Mouse (Mus musculus) spleen, adult 2 months (tissue): ENCODE measurements around the gene Emp2.

Source experiments
- CTCF ChIP-seq: fragments of 200-500 bp; IDR thresholded peaks from 2 replicates; pipeline ENCODE4 v1.5.1; 2011; ENCODE audit warnings: mild to moderate bottlenecking, inconsistent platforms; ENCODE audit not compliant: insufficient read depth, insufficient read length, insufficient replicate concordance; ENCODE audit errors: extremely low read depth
- POLR2A ChIP-seq: fragments of 200-500 bp; IDR thresholded peaks from 2 replicates; pipeline ENCODE4 v1.6.1; 2011; ENCODE audit warnings: low read depth, low read length, inconsistent platforms

DNA sequence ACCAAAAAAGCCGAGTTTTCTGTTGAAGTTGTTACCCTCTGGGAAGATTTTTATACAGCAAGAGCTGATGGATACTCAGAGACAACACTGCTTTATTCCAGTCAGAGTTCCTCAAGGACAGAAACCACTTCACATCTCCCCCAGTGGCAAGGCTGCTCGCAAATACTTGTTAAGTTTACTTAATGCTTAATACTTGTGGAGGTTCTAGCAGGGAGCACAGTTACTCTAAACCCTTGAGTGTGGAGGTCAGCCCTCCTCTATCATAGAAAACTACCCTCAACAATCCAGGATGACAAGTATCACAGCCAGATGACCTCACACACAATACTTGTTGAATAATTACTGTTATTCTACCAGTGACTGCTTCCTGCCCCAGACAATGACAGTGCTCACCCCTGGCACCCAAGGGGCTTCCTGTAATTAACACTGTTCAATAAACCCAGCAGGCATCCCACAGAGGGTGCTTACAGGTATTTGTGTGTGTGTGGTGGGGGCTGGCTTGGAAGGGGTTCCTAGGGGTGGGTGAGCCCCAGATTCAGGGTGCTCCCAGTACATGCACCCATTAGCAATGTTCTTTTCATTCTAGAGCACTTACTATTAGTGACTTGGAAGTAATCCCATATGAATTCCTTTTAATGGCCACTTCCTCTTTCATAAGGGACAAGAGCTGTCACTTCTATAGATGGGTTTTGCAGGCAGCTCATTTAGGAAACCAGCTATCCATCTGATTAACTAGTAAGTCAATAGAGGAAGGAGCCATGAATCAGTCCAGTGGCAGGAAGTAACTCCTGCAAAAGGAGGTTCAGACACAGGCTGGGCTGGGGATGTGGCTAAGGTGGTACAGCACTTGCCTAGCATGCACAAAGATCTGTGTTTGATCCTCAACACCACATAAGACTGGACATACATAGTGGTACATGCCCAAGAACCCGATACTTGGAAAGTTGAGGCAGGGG is 13.3 kb downstream of the Emp2 start:
- TF ChIP-seq POLR2A (no peak), CTCF (no peak)
